In genomic region chr9:98194356-98194755, GRCm38 (mm10) we compare ENCODE assay signal across 15 mouse cellular contexts.
DNase-seq lines count a peak whose midpoint lies in the region; TF ChIP-seq lines count a peak whose summit lies in the region.
"Had no signal": no experiment of that assay in that cellular context is flagged by ENCODE, and none has a peak within 500 bp of the region (broad histone marks: within the 10 kb centered on the region; RNA-seq: fewer than 3 reads in every experiment).

No protein-coding gene starts in this region.

- DNase-seq in right cerebral cortex, adult 18-20 months, result peak; percentile 68
- no peak for DNase-seq in right cerebral cortex, postnatal 4 days
- peak; percentile 66 for DNase-seq in layer of hippocampus, adult 9-10 months (ENCODE audit: low spot score)
- peak; percentile 52 to 75 for DNase-seq in left cerebral cortex, postnatal 14 days (ENCODE audit: low spot score in 2 of 2)
- no peak for DNase-seq in gastrocnemius, adult 18-20 months (ENCODE audit: low spot score)
- no peak for DNase-seq in heart, adult 2 months
- no peak for DNase-seq in neural tube, embryonic 10.5 days (ENCODE audit: extremely low spot score, low spot score)
- no peak for DNase-seq in adrenal gland, adult (ENCODE audit: inconsistent age in 2 of 2, low spot score in 1 of 2)
- DNase-seq: kidney, adult 8-10 months; lung, postnatal 4 days; midbrain, embryonic 14.5 days had no signal

- H3K27ac ChIP-seq in heart, adult 2 months, result no peak overlapping the region
- H3K27ac ChIP-seq: heart, embryonic 15.5 days; hindbrain, embryonic 15.5 days; limb, embryonic 12.5 days; neural tube, embryonic 15.5 days had no signal

- 89% methylated on average over 2 of the region's 2 CpGs for WGBS in heart, adult 2 months

- TF ChIP-seq CTCF in heart, adult 2 months (IDR thresholded peaks at IDR 0.05), result no peak

- no peak for TF ChIP-seq EP300 in heart, adult 2 months (IDR thresholded peaks at IDR 0.05; ENCODE audit: insufficient read depth, low read depth, low read length)

- no peak overlapping the region for H3K9ac ChIP-seq in heart, adult 2 months (ENCODE audit: low read depth, low read length)
- H3K9ac ChIP-seq: heart, embryonic 15.5 days; hindbrain, embryonic 15.5 days; limb, embryonic 12.5 days; neural tube, embryonic 15.5 days had no signal

- TF ChIP-seq POLR2A in heart, adult 2 months (IDR thresholded peaks at IDR 0.05; ENCODE audit: insufficient read depth, low read depth, low read length), result no peak

- H3K4me3 ChIP-seq in heart, adult 2 months, result no peak overlapping the region
- H3K4me3 ChIP-seq: heart, embryonic 15.5 days; hindbrain, embryonic 15.5 days; limb, embryonic 12.5 days; neural tube, embryonic 15.5 days had no signal

- no peaks in the 10 kb centered on the region for H3K79me2 ChIP-seq in heart, adult 2 months (replicated peaks; ENCODE audit: control insufficient read depth, insufficient read depth, low read length)

- no peaks in the 10 kb centered on the region for H3K4me1 ChIP-seq in heart, adult 2 months (ENCODE audit: control insufficient read depth, insufficient read depth, low read length)
- H3K4me1 ChIP-seq: heart, embryonic 15.5 days; hindbrain, embryonic 15.5 days; limb, embryonic 12.5 days; neural tube, embryonic 15.5 days had no signal

- H3K36me3 ChIP-seq in heart, adult 2 months (ENCODE audit: control insufficient read depth, insufficient read depth, low read length), result no peaks in the 10 kb centered on the region
- H3K36me3 ChIP-seq: heart, embryonic 15.5 days; hindbrain, embryonic 15.5 days; limb, embryonic 12.5 days; neural tube, embryonic 15.5 days had no signal

- intact Hi-C loops in left cerebral cortex, postnatal 14 days (cut with DNase I), result no loop called here
- intact Hi-C loops in heart, adult 2 months (cut with DNase I), result no loop called here

- H3K27me3 ChIP-seq in heart, adult 2 months (ENCODE audit: control insufficient read depth, insufficient read depth, low read length), result no peaks in the 10 kb centered on the region
- H3K27me3 ChIP-seq: heart, embryonic 15.5 days; hindbrain, embryonic 15.5 days; limb, embryonic 12.5 days; neural tube, embryonic 15.5 days had no signal

Comparison
In these comparisons a context has a peak if more than half of its experiments do, and no peak if none do; other contexts are left out.
1. DNase-seq: peak in right cerebral cortex, adult 18-20 months (single experiment), layer of hippocampus, adult 9-10 months (single experiment) and left cerebral cortex, postnatal 14 days (2 of 2); none in right cerebral cortex, postnatal 4 days (single experiment), gastrocnemius, adult 18-20 months (single experiment), heart, adult 2 months (0 of 2), neural tube, embryonic 10.5 days (single experiment) and adrenal gland, adult (0 of 2).